Mouse (Mus musculus): ENCODE measurements around the gene Umad1.

GRCm38 (mm10) chr6:8360805-8361204, 101.7 kb downstream of the Umad1 start:
- TF ChIP-seq CTCF (IDR thresholded peaks at IDR 0.05; ENCODE audit: low read depth) (no peak), EP300 (optimal IDR thresholded peaks at IDR 0.05) (no peak)
